Mouse (Mus musculus): ENCODE results near the gene Bpgm. TPM values are rescaled to one million over a fixed set of nuclear protein-coding genes. Genes with fewer than 3 reads are reported as not detected.

The Bpgm gene
- total RNA-seq (2021) (10 to 100 TPM; 21.7 to 34.7 TPM), polyA plus RNA-seq (2012; rRNA removed) (3.9 and 4.1 TPM in 2 replicates)
- long read RNA-seq, transcript Bpgm-201 (3 exons, 2,220 nt), result major isoform, 27 of 33 reads
- long read RNA-seq, partial matches to known transcripts, result 0 of 33 reads
- long read RNA-seq, other reads (novel, unspliced or antisense), result 6 of 33 reads

DNA sequence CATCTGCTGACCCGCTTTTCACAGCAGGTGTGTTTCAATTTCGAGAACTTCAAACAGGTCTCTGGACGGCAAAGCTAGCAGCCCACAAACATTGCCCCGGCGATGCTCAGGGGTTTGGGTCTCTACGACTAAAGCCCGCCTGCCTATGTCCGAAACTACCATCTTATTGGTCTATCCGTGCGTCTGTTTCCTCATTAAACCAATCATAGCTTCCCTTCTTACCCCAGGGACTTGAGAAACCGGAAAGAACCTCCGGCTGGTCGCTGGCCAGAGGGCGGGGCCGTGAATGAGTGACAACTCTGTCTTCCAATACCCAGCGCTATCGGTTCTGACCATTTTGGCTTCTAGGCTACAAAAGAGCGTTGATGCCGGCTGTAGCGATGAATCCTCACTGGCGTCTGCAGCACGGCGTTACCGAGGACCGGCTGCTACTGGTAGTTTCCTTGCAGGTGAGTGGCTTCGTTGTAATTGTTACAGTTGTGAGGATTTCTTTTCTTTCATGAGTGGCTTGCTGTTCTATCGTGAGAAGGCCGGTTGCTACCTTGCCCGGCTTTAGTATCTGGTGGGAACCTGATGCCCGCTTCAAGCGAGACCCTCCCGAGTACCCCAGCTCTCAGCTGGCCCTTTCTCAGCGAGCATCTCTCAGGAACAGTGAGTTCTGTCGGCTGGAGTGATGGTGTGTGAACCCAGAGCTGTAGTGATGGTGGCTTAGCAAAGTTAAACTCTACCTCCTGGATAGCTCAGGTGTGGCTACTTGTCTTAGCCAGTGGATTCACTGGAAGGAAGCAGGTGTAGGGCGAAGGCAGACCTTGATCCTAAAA is at the start of gene Bpgm:
Gene Bpgm, plus strand, starts transcription at position 234 of the 821 bp plus-strand sequence.
- peak; percentile 99 for DNase-seq

DNA sequence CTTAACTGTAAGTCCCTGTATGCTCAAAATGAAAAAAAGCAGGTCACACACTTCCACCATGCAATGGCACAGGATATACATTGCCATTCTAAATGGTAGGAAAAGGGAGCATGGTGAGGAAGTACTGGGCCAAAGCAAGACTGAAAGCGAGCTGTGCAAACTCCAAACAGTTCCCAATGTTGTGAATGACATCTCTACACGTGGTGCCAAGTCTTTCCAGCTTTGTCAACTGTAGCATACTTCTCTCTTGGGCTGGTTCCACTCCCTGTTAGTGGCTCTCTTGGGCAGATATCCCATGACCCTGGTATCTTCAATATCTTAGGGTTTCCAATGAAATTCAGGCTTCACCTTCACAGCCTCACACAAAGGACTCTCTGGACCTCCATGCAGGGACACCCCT is 37.0 kb upstream of the Bpgm start:
- DNase-seq, result no peak

DNA sequence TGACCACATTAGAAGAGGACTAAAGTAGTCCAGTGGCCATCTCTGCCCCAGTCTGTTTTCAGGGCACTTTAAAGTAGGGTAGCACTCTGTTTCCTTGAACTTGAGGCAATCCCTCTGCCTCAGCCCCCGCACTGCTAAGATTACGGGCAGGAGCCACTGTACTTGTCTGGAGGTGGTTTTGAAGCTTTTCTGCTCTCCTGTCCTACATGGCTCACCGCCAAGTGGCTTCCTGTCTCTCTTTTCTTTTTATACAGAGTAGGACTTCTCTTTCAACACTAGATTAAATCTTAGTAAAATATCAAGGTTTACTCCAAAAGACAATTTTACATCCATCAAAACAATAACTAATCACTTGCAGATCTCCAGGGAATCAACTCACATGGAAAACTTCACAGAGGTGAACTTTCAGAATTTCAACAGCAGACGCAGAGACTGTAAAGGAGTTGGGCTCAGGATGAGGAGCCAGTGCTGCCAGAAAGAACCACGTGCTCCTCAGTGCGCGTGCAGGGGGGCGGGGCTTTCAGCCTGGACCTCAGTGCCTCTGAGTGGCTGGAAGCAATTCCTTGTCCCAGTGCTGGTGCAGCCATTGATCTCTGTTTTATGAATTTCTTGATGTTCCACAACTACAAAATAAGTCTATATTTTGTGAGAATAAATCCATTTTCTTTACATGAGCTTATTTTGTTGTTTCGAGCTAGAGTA is 34.3 kb upstream of the Bpgm start:
- DNase-seq, result peak; percentile 56

DNA sequence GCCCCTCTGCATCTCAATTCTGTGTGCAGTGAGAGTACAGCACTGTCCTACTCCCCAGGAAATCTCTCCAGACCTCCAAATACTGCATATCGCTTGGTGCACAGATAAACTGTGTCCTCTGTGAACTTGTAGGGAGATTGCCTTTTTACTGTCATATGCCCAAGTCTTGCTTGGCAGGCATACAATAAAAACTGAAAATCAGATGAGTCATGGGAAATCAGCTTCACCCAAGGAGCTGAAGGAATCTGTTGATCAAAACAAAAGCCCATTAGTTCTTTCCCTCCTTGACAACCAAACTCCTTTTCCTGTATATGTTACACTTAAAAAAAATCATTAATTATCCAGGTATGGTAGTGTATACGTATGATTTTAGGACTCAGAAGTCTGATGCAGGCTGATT is 32.2 kb upstream of the Bpgm start:
- peak; percentile 60 for DNase-seq

GRCm38 (mm10) chr6:34447961-34448360 is 28.0 kb upstream of the Bpgm start:
- peak; percentile 76 for DNase-seq

DNA sequence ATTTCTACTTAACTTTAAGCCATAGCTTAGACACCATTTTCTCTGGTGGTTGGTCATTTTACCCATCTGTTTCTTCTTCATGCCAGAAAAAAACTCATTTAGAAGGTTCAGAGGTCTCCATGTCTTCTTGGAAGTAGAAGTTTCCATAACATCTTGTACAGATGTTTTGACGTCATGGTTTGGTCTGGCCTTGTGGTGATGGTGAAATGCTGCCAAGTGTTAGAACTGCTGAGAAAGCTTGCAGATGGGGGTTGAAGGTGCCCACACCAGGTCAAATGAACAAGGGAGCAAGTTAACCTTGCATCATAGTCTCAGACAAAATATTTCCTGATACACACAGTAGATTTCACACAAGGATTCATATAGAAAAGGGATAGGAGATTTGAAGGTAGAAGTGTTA is 27.3 kb upstream of the Bpgm start:
- DNase-seq, result no peak

GRCm38 (mm10) chr6:34452963-34453770 is 22.8 kb upstream of the Bpgm start:
- no peak for DNase-seq

DNA sequence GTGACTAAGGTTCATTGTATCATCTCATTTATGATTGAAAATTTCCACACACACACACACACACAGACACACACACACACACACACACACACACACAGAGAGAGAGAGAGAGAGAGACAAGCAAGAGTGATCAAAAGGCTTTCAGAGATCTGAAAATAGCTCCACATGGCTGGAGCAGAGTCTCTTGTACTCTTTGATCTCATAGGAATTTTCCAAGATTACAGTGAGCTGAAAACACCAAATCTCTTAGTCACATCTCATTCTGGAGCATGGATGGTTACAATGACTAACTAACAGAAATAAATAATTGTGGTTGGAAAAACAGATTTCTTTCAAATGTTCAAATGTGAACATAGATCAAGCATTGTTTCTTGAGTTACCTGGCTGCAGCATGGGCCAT is 16.6 kb upstream of the Bpgm start:
- peak; percentile 28 for DNase-seq

- DNase-seq, result no peak
These were observed 15.4 kb upstream of the Bpgm start for GRCm38 (mm10) chr6:34460651-34461050.

GRCm38 (mm10) chr6:34463582-34463981 is 12.4 kb upstream of the Bpgm start:
- DNase-seq, result no peak

- no peak for DNase-seq
These were observed 4.4 kb upstream of the Bpgm start for GRCm38 (mm10) chr6:34471434-34472110.

GRCm38 (mm10) chr6:34473346-34473745 is 2.7 kb upstream of the Bpgm start:
- no peak for DNase-seq

DNA sequence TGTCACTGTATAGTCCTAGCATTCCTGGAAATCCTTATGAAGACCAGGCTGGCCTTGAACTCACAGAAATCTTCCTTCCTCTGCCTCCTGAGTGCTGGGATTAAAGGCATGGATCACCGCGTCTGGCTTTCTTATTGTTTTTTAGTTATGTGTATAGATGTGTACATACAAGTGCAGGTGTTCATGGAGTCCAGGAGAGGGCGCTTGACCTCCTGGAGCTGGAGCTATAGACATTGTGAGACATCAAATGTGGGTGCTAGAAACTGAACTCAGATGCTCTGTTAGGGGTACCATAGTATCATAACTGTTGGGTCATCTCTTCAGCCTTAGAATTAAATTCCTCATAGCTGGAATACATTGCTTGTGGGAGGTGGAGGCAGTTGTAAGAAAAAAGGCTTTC is 2.0 kb upstream of the Bpgm start:
- DNase-seq, result no peak

DNA sequence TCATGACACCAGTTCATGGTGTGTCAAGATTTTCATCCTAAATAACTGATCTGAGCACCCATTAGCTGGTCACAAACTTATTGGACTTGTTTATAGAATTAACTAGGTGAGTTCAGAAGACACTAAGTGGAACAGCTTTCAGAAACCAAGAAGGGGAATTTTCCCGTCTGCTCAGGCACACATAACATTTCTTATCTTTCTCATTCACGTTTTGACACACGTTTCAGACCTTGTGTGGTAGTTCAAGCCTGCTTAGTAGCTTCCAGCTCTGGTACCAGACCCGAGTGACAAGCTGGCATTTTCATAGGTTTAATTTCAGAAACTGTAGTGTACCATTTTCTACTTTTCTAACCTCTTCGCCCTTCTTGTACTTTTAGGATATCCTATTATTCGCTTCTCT is 616 bp upstream of the Bpgm start:
- peak; percentile 22 for DNase-seq

GRCm38 (mm10) chr6:34478036-34478435 is 2.0 kb downstream of the Bpgm start:
- no peak for DNase-seq

DNA sequence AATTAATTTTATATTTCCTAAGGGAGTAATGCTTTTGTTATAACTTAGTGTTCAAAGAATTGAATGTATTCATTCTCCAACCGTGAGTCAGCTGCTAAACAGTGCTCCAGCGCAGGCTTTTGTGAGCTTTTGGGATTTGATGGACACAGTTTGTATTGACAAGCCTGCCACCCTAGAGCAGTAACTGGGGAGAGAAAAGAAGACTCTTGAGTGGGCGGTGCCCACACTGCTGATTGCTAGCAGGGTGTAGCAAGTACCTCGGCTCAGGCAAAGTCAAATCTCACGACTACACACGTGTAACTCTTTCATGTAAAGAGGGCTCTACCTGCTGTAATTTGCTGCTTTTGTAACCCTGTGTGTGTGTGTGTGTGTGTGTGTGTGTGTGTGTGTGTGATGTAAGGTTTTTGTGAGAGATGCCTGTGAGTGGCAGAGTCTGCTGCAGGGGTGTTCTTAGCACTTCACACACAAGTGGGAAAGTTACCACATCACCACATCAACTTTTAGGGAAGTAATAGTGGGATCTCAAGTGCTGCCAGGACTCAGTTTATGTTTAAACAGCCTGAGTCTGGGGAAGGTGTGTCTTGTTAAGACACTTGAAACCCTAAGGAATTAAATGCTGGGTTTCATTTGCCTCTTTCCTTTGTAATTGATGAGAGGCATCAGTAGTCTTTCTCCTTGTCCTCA is 2.8 kb downstream of the Bpgm start:
- no peak for DNase-seq

DNA sequence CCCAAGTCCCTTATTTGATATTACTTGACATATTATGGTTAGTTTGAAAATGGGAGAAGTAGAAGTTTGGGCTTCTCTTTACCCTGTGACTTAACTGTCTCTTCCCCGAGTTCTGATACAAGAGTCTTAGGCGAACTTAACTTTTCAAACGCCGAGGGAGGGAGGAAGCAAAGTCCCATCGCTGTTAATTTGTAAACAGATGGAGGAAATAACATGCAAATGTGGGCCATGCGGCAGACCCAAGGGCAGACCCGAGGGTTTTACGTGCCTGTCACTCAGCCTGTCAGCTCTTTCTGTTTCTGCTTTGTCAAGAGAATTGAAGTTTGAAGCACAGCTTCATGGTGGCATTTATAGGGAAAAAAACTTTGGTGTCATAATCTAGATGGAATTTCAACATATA is 3.5 kb downstream of the Bpgm start:
- no peak for DNase-seq

DNA sequence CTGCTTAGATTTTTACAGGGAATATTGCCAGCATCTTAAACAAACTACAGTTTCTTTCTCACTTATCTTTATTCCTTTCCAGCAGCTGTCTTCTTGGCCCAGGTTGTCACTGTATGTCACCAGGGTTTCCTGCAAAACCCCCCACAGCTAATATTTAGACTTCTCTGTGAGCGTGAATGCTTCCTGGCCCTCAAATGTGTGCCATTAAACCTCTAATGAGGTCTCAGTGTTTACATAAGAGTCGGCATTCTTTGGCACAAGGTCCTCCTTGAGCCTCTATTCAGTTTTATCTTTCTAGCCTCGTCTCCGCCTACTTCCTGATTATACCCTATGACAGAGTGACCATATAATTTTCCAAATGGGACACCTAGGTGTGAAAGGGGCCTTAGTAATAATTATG is 4.7 kb downstream of the Bpgm start:
- no peak for DNase-seq

GRCm38 (mm10) chr6:34481349-34481748 is 5.3 kb downstream of the Bpgm start:
- no peak for DNase-seq

DNA sequence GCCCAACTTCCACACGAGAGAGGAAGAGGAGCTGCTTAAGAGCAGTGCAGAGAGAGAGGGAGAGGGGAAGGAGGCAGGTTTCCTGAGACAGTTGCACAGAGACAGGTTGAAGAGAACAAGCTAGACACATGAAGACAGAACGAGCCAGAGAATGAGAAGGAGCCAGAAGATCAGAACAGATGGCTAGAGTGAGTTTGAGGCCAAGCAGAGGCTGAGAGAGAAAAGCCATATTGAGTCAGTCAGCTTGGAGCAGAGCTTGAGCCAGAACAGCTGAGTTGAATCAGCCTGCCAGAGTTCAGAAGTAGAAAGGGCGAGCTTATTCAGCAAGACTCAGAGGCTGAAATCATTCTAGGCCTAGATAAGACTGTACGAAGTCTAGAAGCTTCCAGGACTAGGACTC is 6.8 kb downstream of the Bpgm start:
- DNase-seq, result no peak

DNA sequence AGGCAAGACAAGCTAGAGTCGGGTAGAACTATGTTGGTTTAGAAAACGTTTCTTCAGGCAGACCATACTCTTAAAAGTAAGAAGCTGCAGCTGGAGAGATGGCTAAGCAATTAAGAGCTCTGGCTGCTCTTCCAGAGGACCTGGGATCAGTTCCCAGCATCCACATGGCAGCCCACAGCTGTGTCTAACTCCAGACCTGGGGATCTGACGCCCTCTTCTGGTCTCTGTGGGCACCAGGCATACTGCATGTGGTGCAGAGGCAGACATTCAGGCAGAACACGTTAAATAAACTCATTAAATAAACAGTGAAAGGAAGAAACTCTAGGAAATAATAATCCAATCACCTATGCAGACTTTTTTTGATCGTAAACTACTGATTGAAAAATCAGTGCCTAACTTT is 7.4 kb downstream of the Bpgm start:
- no peak for DNase-seq
